Mouse (Mus musculus) limb, embryonic 14.5 days (tissue): ENCODE measurements at regions not wholly inside any gene's neighbourhood (a gene's known extent, or its start where the extent isn't known, plus 50 kb on each side); places are given as distances from the start of the nearest gene placed in this dataset.
A peak's percentile ranks its signal among the peaks of the same experiment; 100 is the strongest.

Source experiments
- ATAC-seq: fragments of 200-750 bp; cut with Nextera tagmentation; 2 replicates; pipeline ENCODE4 v1.8.0; 2017; ENCODE audit warnings: low read depth, moderate number of reproducible peaks, moderate TSS enrichment; ENCODE audit not compliant: low FRiP score
- DNase-seq: peaks from one replicate; pipeline ENCODE4 v3.0.0-alpha.2; 2015; ENCODE audit warnings: low spot score
- H3K27ac ChIP-seq: fragments of 300-500 bp; sonication (generic); replicated peaks from 2 replicates; pipeline ENCODE4 v1.5.1; 2014; ENCODE audit warnings: low read depth, mild to moderate bottlenecking, low read length, moderate library complexity, mixed read lengths
- H3K27me3 ChIP-seq: fragments of 300-500 bp; sonication (generic); 2 replicates; pipeline ENCODE4 v1.6.1; 2014; ENCODE audit warnings: low read length, mixed read lengths; ENCODE audit not compliant: control insufficient read depth, insufficient read depth
- H3K36me3 ChIP-seq: fragments of 300-500 bp; sonication (generic); 2 replicates; pipeline ENCODE4 v1.6.1; 2014; ENCODE audit warnings: mild to moderate bottlenecking, low read length, moderate library complexity, mixed read lengths; ENCODE audit not compliant: control insufficient read depth, insufficient read depth
- H3K4me1 ChIP-seq: fragments of 300-500 bp; sonication (generic); 2 replicates; pipeline ENCODE4 v1.6.1; 2014; ENCODE audit warnings: antibody characterized with exemption, low read length, mixed read lengths; ENCODE audit not compliant: control insufficient read depth, insufficient read depth
- H3K4me2 ChIP-seq: fragments of 300-500 bp; sonication (generic); replicated peaks from 2 replicates; pipeline ENCODE4 v1.6.1; 2014; ENCODE audit warnings: low read depth, mild to moderate bottlenecking, low read length, moderate library complexity; ENCODE audit not compliant: severe bottlenecking
- H3K4me3 ChIP-seq: fragments of 300-500 bp; sonication (generic); replicated peaks from 2 replicates; pipeline ENCODE4 v1.5.1; 2014; ENCODE audit warnings: low read length
- H3K9ac ChIP-seq: fragments of 300-500 bp; sonication (generic); 2 replicates; pipeline ENCODE4 v1.6.1; 2014; ENCODE audit warnings: mild to moderate bottlenecking, low read depth, low read length, moderate library complexity; ENCODE audit not compliant: severe bottlenecking
- H3K9me3 ChIP-seq: fragments of 300-500 bp; sonication (generic); 2 replicates; pipeline ENCODE4 v1.6.1; 2016; ENCODE audit warnings: low read length; ENCODE audit not compliant: control insufficient read depth
- POLR2A ChIP-seq: fragments of 200-500 bp; IDR thresholded peaks from 2 replicates; pipeline ENCODE4 v1.8.0; 2012; ENCODE audit warnings: inconsistent platforms, mild to moderate bottlenecking, moderate library complexity, borderline replicate concordance; ENCODE audit not compliant: insufficient read depth, insufficient read length; ENCODE audit errors: extremely low read depth
- WGBS: fragments of 180-500 bp; shearing (Covaris S2); extraction: QIAGEN DNeasy Blood & Tissue Kit; methylation state at CpG from one replicate; pipeline ENCODE4 v1.1.7; 2014; 5-methylcytosine and 5-hydroxymethylcytosine counted together

- no peak for TF ChIP-seq POLR2A
- WGBS = 79% methylated on average over 4 of the region's 4 CpGs
- DNase-seq = no peak
- Histone ChIP-seq H3K4me3 (no peak overlapping the region), H3K36me3 (no peaks in the 10 kb centered on the region), H3K9me3 (no peaks in the 10 kb centered on the region), H3K27me3 (no peaks in the 10 kb centered on the region), H3K4me2 (no peak overlapping the region), H3K4me1 (peaks cover 13% of the 10 kb centered on the region; the same call in 1 of the 2 replicates), H3K9ac (no peak overlapping the region), H3K27ac (no peak overlapping the region)
- no peak for ATAC-seq
Observed at GRCm38 (mm10) chr17:15205799-15206198, 164.5 kb upstream of the Gm3448 start.

GRCm38 (mm10) chr17:15204524-15204923 is 163.2 kb upstream of the Gm3448 start:
- ATAC-seq (peak; percentile 18; the same call in 1 of the 2 replicates), DNase-seq (no peak)
- no peaks in the 10 kb centered on the region for H3K36me3 ChIP-seq
- H3K4me2 ChIP-seq = no peak overlapping the region
- no peak overlapping the region for H3K27ac ChIP-seq
- no peak overlapping the region for H3K9ac ChIP-seq
- no peaks in the 10 kb centered on the region for H3K27me3 ChIP-seq
- no peaks in the 10 kb centered on the region for H3K9me3 ChIP-seq
- WGBS = 55% methylated on average over 1 of the region's 1 CpGs
- no peak for TF ChIP-seq POLR2A
- peaks cover 13% of the 10 kb centered on the region; the same call in 1 of the 2 replicates for H3K4me1 ChIP-seq
- H3K4me3 ChIP-seq = no peak overlapping the region

GRCm38 (mm10) chr17:15199235-15199634 is 157.9 kb upstream of the Gm3448 start:
- DNase-seq (no peak), ATAC-seq (no peak)
- Histone ChIP-seq H3K9me3 (no peaks in the 10 kb centered on the region), H3K4me2 (no peak overlapping the region), H3K36me3 (no peaks in the 10 kb centered on the region), H3K27ac (no peak overlapping the region), H3K27me3 (no peaks in the 10 kb centered on the region), H3K4me3 (no peak overlapping the region), H3K4me1 (peaks cover 6% of the 10 kb centered on the region; the same call in 1 of the 2 replicates), H3K9ac (no peak overlapping the region)
- WGBS = 62% methylated on average over 3 of the region's 3 CpGs
- TF ChIP-seq POLR2A = no peak

GRCm38 (mm10) chr17:15197361-15197760 is 156.0 kb upstream of the Gm3448 start:
- Histone ChIP-seq H3K9me3 (no peaks in the 10 kb centered on the region), H3K27ac (no peak overlapping the region), H3K4me2 (no peak overlapping the region), H3K4me1 (peaks cover 17% of the 10 kb centered on the region), H3K36me3 (no peaks in the 10 kb centered on the region), H3K27me3 (no peaks in the 10 kb centered on the region), H3K4me3 (no peak overlapping the region), H3K9ac (no peak overlapping the region)
- ATAC-seq = no peak
- no peak for TF ChIP-seq POLR2A
- no peak for DNase-seq
- 92% methylated on average over 6 of the region's 6 CpGs for WGBS

GRCm38 (mm10) chr17:15195819-15196218 is 154.5 kb upstream of the Gm3448 start:
- whole genome bisulfite sequencing = 84% methylated on average over 2 of the region's 2 CpGs
- no peaks in the 10 kb centered on the region for H3K36me3 ChIP-seq
- H3K9me3 ChIP-seq = no peaks in the 10 kb centered on the region
- H3K27ac ChIP-seq = no peak overlapping the region
- no peak overlapping the region for H3K4me3 ChIP-seq
- peaks cover 17% of the 10 kb centered on the region for H3K4me1 ChIP-seq
- no peak overlapping the region for H3K9ac ChIP-seq
- no peaks in the 10 kb centered on the region for H3K27me3 ChIP-seq
- no peak for TF ChIP-seq POLR2A
- no peak overlapping the region for H3K4me2 ChIP-seq
- ATAC-seq (no peak), DNase-seq (no peak)

- no peak for TF ChIP-seq POLR2A
- Histone ChIP-seq H3K27me3 (no peaks in the 10 kb centered on the region), H3K4me1 (peaks cover 17% of the 10 kb centered on the region), H3K27ac (no peak overlapping the region), H3K4me2 (no peak overlapping the region), H3K9ac (no peak overlapping the region), H3K4me3 (no peak overlapping the region), H3K36me3 (no peaks in the 10 kb centered on the region), H3K9me3 (no peaks in the 10 kb centered on the region)
- DNase-seq = peak; percentile 59
- 9% methylated on average over 7 of the region's 7 CpGs for WGBS
- ATAC-seq = peak; percentile 83
Observed at GRCm38 (mm10) chr17:15194894-15195461, 153.6 kb upstream of the Gm3448 start.
